ENCODE assay signal across 9 mouse cellular contexts in genomic region chr1:155212081-155212480, GRCm38 (mm10). TPM values are rescaled to one million over a fixed set of nuclear protein-coding genes. Genes with fewer than 3 reads are reported as not detected.
DNase-seq lines count a peak whose midpoint lies in the region; ATAC-seq and TF ChIP-seq lines count a peak whose summit lies in the region.
"Had no signal": no experiment of that assay in that cellular context is flagged by ENCODE, and none has a peak within 500 bp of the region (broad histone marks: within the 10 kb centered on the region; RNA-seq: fewer than 3 reads in every experiment).

No protein-coding gene starts in this region.

- H3K27ac ChIP-seq in kidney, embryonic 14.5 days (ENCODE audit: low read depth, low read length) = peak overlapping the region; percentile 67; the same call in 1 of the 2 replicates
- H3K27ac ChIP-seq in forebrain, embryonic 11.5 days (ENCODE audit: low read depth, low read length) = peak overlapping the region; percentile 25; the same call in 1 of the 2 replicates
- H3K27ac ChIP-seq in intestine, embryonic 15.5 days = peak overlapping the region; percentile 14; the same call in 1 of the 2 replicates
- H3K27ac ChIP-seq in liver, postnatal 0 days (ENCODE audit: low read depth) = no peak overlapping the region

- no peak overlapping the region for H3ac ChIP-seq in myocyte (ENCODE audit: control insufficient read depth, insufficient read length)

- H3K4me2 ChIP-seq in kidney, embryonic 14.5 days (replicated peaks; ENCODE audit: low read depth, low read length) = no peak overlapping the region
- no peak overlapping the region for H3K4me2 ChIP-seq in forebrain, embryonic 11.5 days (ENCODE audit: low read depth, low read length, severe bottlenecking)
- H3K4me2 ChIP-seq in intestine, embryonic 15.5 days (replicated peaks) = no peak overlapping the region
- peak overlapping the region; percentile 53 for H3K4me2 ChIP-seq in myocyte (ENCODE audit: low read depth)
- no peak overlapping the region for H3K4me2 ChIP-seq in liver, postnatal 0 days (ENCODE audit: low read depth, low read length)

- no peaks in the 10 kb centered on the region for H3K9me3 ChIP-seq in kidney, embryonic 14.5 days (ENCODE audit: control insufficient read depth, low read length)
- no peaks in the 10 kb centered on the region for H3K9me3 ChIP-seq in forebrain, embryonic 11.5 days (ENCODE audit: control insufficient read depth, low read length)
- H3K9me3 ChIP-seq in intestine, embryonic 15.5 days = no peaks in the 10 kb centered on the region
- no peaks in the 10 kb centered on the region for H3K9me3 ChIP-seq in liver, postnatal 0 days (ENCODE audit: low read length)

- ATAC-seq in kidney, embryonic 14.5 days (ENCODE audit: low FRiP score, low TSS enrichment) = no peak
- peak; percentile 16; the same call in 1 of the 2 replicates for ATAC-seq in forebrain, embryonic 11.5 days (replicated peaks; ENCODE audit: low FRiP score)
- ATAC-seq in intestine, embryonic 15.5 days = no peak
- ATAC-seq in liver, postnatal 0 days = no peak

- H3K4me1 ChIP-seq in kidney, embryonic 14.5 days (ENCODE audit: control insufficient read depth, insufficient read depth, low read length) = peaks cover 55% of the 10 kb centered on the region
- H3K4me1 ChIP-seq in forebrain, embryonic 11.5 days (replicated peaks; ENCODE audit: control insufficient read depth, insufficient read depth, low read length) = peaks cover 17% of the 10 kb centered on the region
- peaks cover 21% of the 10 kb centered on the region for H3K4me1 ChIP-seq in intestine, embryonic 15.5 days (replicated peaks)
- no peaks in the 10 kb centered on the region for H3K4me1 ChIP-seq in liver, postnatal 0 days (ENCODE audit: insufficient read depth)

- no peak for TF ChIP-seq EP300 in liver, postnatal 0 days (IDR thresholded peaks at IDR 0.05; ENCODE audit: low read depth)

- H3K4me3 ChIP-seq in kidney, embryonic 14.5 days (ENCODE audit: low read length) = no peak overlapping the region
- no peak overlapping the region for H3K4me3 ChIP-seq in forebrain, embryonic 11.5 days (ENCODE audit: low read depth, low read length)
- no peak overlapping the region for H3K4me3 ChIP-seq in intestine, embryonic 15.5 days (replicated peaks)
- no peak overlapping the region for H3K4me3 ChIP-seq in myocyte
- no peak overlapping the region for H3K4me3 ChIP-seq in liver, postnatal 0 days (ENCODE audit: low read depth, low read length)

- peak overlapping the region; percentile 9; the same call in 1 of the 2 replicates for H3K9ac ChIP-seq in kidney, embryonic 14.5 days (ENCODE audit: low read depth, low read length)
- peak overlapping the region; percentile 21 for H3K9ac ChIP-seq in forebrain, embryonic 11.5 days (ENCODE audit: low read length)
- no peak overlapping the region for H3K9ac ChIP-seq in intestine, embryonic 15.5 days
- no peak overlapping the region for H3K9ac ChIP-seq in liver, postnatal 0 days (replicated peaks)

- H3K79me2 ChIP-seq in myocyte (ENCODE audit: control insufficient read depth, insufficient read depth) = no peaks in the 10 kb centered on the region

- WGBS in kidney, embryonic 14.5 days = 66% methylated on average over 4 of the region's 4 CpGs
- 58% methylated on average over 4 of the region's 4 CpGs for WGBS in forebrain, embryonic 11.5 days
- 47% methylated on average over 4 of the region's 4 CpGs for WGBS in intestine, embryonic 15.5 days
- WGBS in liver, postnatal 0 days (ENCODE audit: insufficient replicate concordance) = 41% methylated on average over 4 of the region's 4 CpGs

- peaks cover 3% of the 10 kb centered on the region; the same call in 1 of the 2 replicates for H3K36me3 ChIP-seq in kidney, embryonic 14.5 days (ENCODE audit: control insufficient read depth, insufficient read depth, low read length)
- H3K36me3 ChIP-seq in forebrain, embryonic 11.5 days (ENCODE audit: control insufficient read depth, insufficient read depth, low read length) = no peaks in the 10 kb centered on the region
- no peaks in the 10 kb centered on the region for H3K36me3 ChIP-seq in intestine, embryonic 15.5 days
- no peaks in the 10 kb centered on the region for H3K36me3 ChIP-seq in myocyte (ENCODE audit: control insufficient read depth, insufficient read depth)
- no peaks in the 10 kb centered on the region for H3K36me3 ChIP-seq in liver, postnatal 0 days (replicated peaks; ENCODE audit: insufficient read depth, low read length)

- no peaks in the 10 kb centered on the region for H3K27me3 ChIP-seq in kidney, embryonic 14.5 days (ENCODE audit: control insufficient read depth, insufficient read depth, low read length)
- H3K27me3 ChIP-seq in forebrain, embryonic 11.5 days (ENCODE audit: control insufficient read depth, insufficient read depth, low read length) = no peaks in the 10 kb centered on the region
- no peaks in the 10 kb centered on the region for H3K27me3 ChIP-seq in intestine, embryonic 15.5 days (replicated peaks)
- no peaks in the 10 kb centered on the region for H3K27me3 ChIP-seq in myocyte (ENCODE audit: control insufficient read depth, insufficient read depth, insufficient read length)
- H3K27me3 ChIP-seq in liver, postnatal 0 days (ENCODE audit: insufficient read depth, low read length) = no peaks in the 10 kb centered on the region

- no peak for TF ChIP-seq POLR2A in myocyte (IDR thresholded peaks at IDR 0.05; ENCODE audit: insufficient read length, low read depth)

- TF ChIP-seq CTCF in liver, postnatal 0 days (IDR thresholded peaks at IDR 0.05; ENCODE audit: low read depth) = no peak

- DNase-seq in kidney, postnatal 14 days = no peak
- DNase-seq in forebrain, embryonic 11.5 days (ENCODE audit: low spot score) = no peak
- DNase-seq in liver, postnatal 0 days = no peak
- no peak for DNase-seq in right cerebral cortex, postnatal 4 days
- no peak for DNase-seq in right cerebral cortex, postnatal 36 days (ENCODE audit: low spot score in 2 of 2)
- DNase-seq: cerebellum, adult 2 months had no signal

TF ChIP-seq in myocyte, 11 proteins besides CTCF, POLR2A, EP300 and RAD21:
- TF ChIP-seq TCF3 (IDR thresholded peaks at IDR 0.05; ENCODE audit: insufficient read length, low read depth) = no peak

RNA-seq across cellular contexts. Expression of gene BC034090, which starts 32.2 kb away (rescaled TPM):
- polyA plus RNA-seq in kidney, embryonic 14.5 days (2014; fragmentation: Nextera tagmentation; extraction: Ambion mirVana) = 4.7 and 4.9 TPM in 2 replicates
- 3.2 and 3.3 TPM in 2 replicates for polyA plus RNA-seq in forebrain, embryonic 11.5 days (2014; fragmentation: Nextera tagmentation; extraction: Ambion mirVana)
- polyA plus RNA-seq in intestine, embryonic 15.5 days (2015; fragmentation: Nextera tagmentation; extraction: Ambion mirVana) = 1.7 and 2.2 TPM in 2 replicates
- 11.1 TPM for polyA plus RNA-seq in myocyte (2012; fragmentation: generic; extraction: Trizol)
- polyA plus RNA-seq in liver, postnatal 0 days (2015; fragmentation: Nextera tagmentation; extraction: Ambion mirVana) = 0.14 and 0.22 TPM in 2 replicates

RNA-seq across cellular contexts. Expression of gene Stx6, which starts 53.6 kb away (rescaled TPM):
- 69.2 and 86.8 TPM in 2 replicates for polyA plus RNA-seq in kidney, embryonic 14.5 days (2014; fragmentation: Nextera tagmentation; extraction: Ambion mirVana)
- 102 and 119 TPM in 2 replicates for polyA plus RNA-seq in forebrain, embryonic 11.5 days (2014; fragmentation: Nextera tagmentation; extraction: Ambion mirVana)
- polyA plus RNA-seq in intestine, embryonic 15.5 days (2015; fragmentation: Nextera tagmentation; extraction: Ambion mirVana) = 52.9 and 54.2 TPM in 2 replicates
- polyA plus RNA-seq in myocyte (2012; fragmentation: generic; extraction: Trizol) = 26.0 TPM
- polyA plus RNA-seq in liver, postnatal 0 days (2015; fragmentation: Nextera tagmentation; extraction: Ambion mirVana) = 6.0 and 8.5 TPM in 2 replicates

Comparison
In these comparisons a context has a peak if more than half of its experiments do, and no peak if none do; other contexts are left out.
1. H3K9ac ChIP-seq: peak in kidney, embryonic 14.5 days (single experiment) and forebrain, embryonic 11.5 days (single experiment); none in intestine, embryonic 15.5 days (single experiment) and liver, postnatal 0 days (single experiment).